Mouse (Mus musculus): ENCODE results near the gene Figla. TPM values are rescaled to one million over a fixed set of nuclear protein-coding genes. Genes with fewer than 3 reads are reported as not detected.
"Not testable (repeated sequence)": the region's sequence is repeated elsewhere in the genome, so short reads cannot be mapped to it uniquely, and the experiment has no call there.

Gene Figla
- total and polyA plus RNA-seq, 2 experiments from 2014 or later = not detected

- peak; percentile 86 for TF ChIP-seq CTCF (IDR thresholded peaks at IDR 0.05; ENCODE audit: low read depth)
- no peak overlapping the region for H3K4me3 ChIP-seq (ENCODE audit: low read depth, low read length)
- no peaks in the 10 kb centered on the region for H3K27me3 ChIP-seq (ENCODE audit: insufficient read depth, low read length)
- no peak overlapping the region for H3K4me2 ChIP-seq (ENCODE audit: low read depth)
- H3K9ac ChIP-seq = no peak overlapping the region
- DNase-seq (peak; percentile 78), ATAC-seq (peak; percentile 60)
- H3K36me3 ChIP-seq (ENCODE audit: insufficient read depth) = no peaks in the 10 kb centered on the region
- no peak overlapping the region for H3K27ac ChIP-seq (ENCODE audit: low read depth, low read length)
- no peaks in the 10 kb centered on the region for H3K9me3 ChIP-seq (ENCODE audit: low read length)
- H3K4me1 ChIP-seq (ENCODE audit: insufficient read depth) = no peaks in the 10 kb centered on the region
- WGBS = 35% methylated on average over 4 of the region's 4 CpGs
Observed at GRCm38 (mm10) chr6:86009980-86010379, 6.0 kb upstream of the Figla start.

GRCm38 (mm10) chr6:86014812-86015211, 1.2 kb upstream of the Figla start:
- ATAC-seq; H3K4me1 ChIP-seq (ENCODE audit: insufficient read depth); H3K36me3 ChIP-seq (ENCODE audit: insufficient read depth); H3K4me3 ChIP-seq (ENCODE audit: low read depth, low read length); H3K9me3 ChIP-seq (ENCODE audit: low read length); H3K9ac ChIP-seq; H3K4me2 ChIP-seq (ENCODE audit: low read depth); DNase-seq; H3K27me3 ChIP-seq (ENCODE audit: insufficient read depth, low read length); H3K27ac ChIP-seq (ENCODE audit: low read depth, low read length): not testable (repeated sequence)
- WGBS = 80% methylated on average over 5 of the region's 5 CpGs

GRCm38 (mm10) chr6:86016793-86017350, 901 bp downstream of the Figla start:
- DNase-seq (no peak), ATAC-seq (no peak)
- no peaks in the 10 kb centered on the region for H3K27me3 ChIP-seq (ENCODE audit: insufficient read depth, low read length)

GRCm38 (mm10) chr6:86019415-86020237, 3.7 kb downstream of the Figla start:
- H3K27me3 ChIP-seq (ENCODE audit: insufficient read depth, low read length) = no peaks in the 10 kb centered on the region
- no peaks in the 10 kb centered on the region for H3K9me3 ChIP-seq (ENCODE audit: low read length)
- WGBS = 71% methylated on average over 4 of the region's 4 CpGs
- H3K4me2 ChIP-seq (ENCODE audit: low read depth) = no peak overlapping the region
- DNase-seq (no peak), ATAC-seq (no peak)
- H3K4me3 ChIP-seq (ENCODE audit: low read depth, low read length) = no peak overlapping the region
- no peak for TF ChIP-seq CTCF (IDR thresholded peaks at IDR 0.05; ENCODE audit: low read depth)
- H3K36me3 ChIP-seq (ENCODE audit: insufficient read depth) = no peaks in the 10 kb centered on the region
- no peaks in the 10 kb centered on the region for H3K4me1 ChIP-seq (ENCODE audit: insufficient read depth)
- no peak overlapping the region for H3K9ac ChIP-seq
- no peak overlapping the region for H3K27ac ChIP-seq (ENCODE audit: low read depth, low read length)

More at GRCm38 (mm10) chr6:86016793-86017350, 901 bp downstream of the Figla start:
- TF ChIP-seq CTCF (IDR thresholded peaks at IDR 0.05; ENCODE audit: low read depth) = no peak
- no peaks in the 10 kb centered on the region for H3K36me3 ChIP-seq (ENCODE audit: insufficient read depth)
- H3K4me1 ChIP-seq (ENCODE audit: insufficient read depth) = no peaks in the 10 kb centered on the region
- no peak overlapping the region for H3K4me2 ChIP-seq (ENCODE audit: low read depth)
- H3K9ac ChIP-seq = no peak overlapping the region
- 83% methylated on average over 23 of the region's 23 CpGs for WGBS
- no peaks in the 10 kb centered on the region for H3K9me3 ChIP-seq (ENCODE audit: low read length)
- no peak overlapping the region for H3K4me3 ChIP-seq (ENCODE audit: low read depth, low read length)
- H3K27ac ChIP-seq (ENCODE audit: low read depth, low read length) = no peak overlapping the region

- Histone ChIP-seq H3K4me1 (ENCODE audit: insufficient read depth) (no peaks in the 10 kb centered on the region), H3K36me3 (ENCODE audit: insufficient read depth) (no peaks in the 10 kb centered on the region), H3K27me3 (ENCODE audit: insufficient read depth, low read length) (no peaks in the 10 kb centered on the region), H3K9me3 (ENCODE audit: low read length) (no peaks in the 10 kb centered on the region), H3K27ac (ENCODE audit: low read depth, low read length) (no peak overlapping the region), H3K9ac (no peak overlapping the region), H3K4me2 (ENCODE audit: low read depth) (no peak overlapping the region), H3K4me3 (ENCODE audit: low read depth, low read length) (no peak overlapping the region)
- peak; percentile 67 for TF ChIP-seq CTCF (IDR thresholded peaks at IDR 0.05; ENCODE audit: low read depth)
- ATAC-seq (no peak), DNase-seq (no peak)
- WGBS = 28% methylated on average over 3 of the region's 3 CpGs
Observed at GRCm38 (mm10) chr6:86020948-86021347, 5.0 kb downstream of the Figla start.

- H3K36me3 ChIP-seq (ENCODE audit: insufficient read depth) = no peaks in the 10 kb centered on the region
- no peaks in the 10 kb centered on the region for H3K27me3 ChIP-seq (ENCODE audit: insufficient read depth, low read length)
- H3K9me3 ChIP-seq (ENCODE audit: low read length) = no peaks in the 10 kb centered on the region
- ATAC-seq (no peak), DNase-seq (no peak)
- no peak for TF ChIP-seq CTCF (IDR thresholded peaks at IDR 0.05; ENCODE audit: low read depth)
- no peak overlapping the region for H3K4me3 ChIP-seq (ENCODE audit: low read depth, low read length)
- H3K4me1 ChIP-seq (ENCODE audit: insufficient read depth) = peaks cover 14% of the 10 kb centered on the region
- WGBS = 87% methylated on average over 8 of the region's 8 CpGs
- H3K27ac ChIP-seq (ENCODE audit: low read depth, low read length) = no peak overlapping the region
- no peak overlapping the region for H3K4me2 ChIP-seq (ENCODE audit: low read depth)
- H3K9ac ChIP-seq = no peak overlapping the region
Observed at GRCm38 (mm10) chr6:86026632-86027292, 10.8 kb downstream of the Figla start.

- H3K4me1 ChIP-seq (ENCODE audit: insufficient read depth) = peaks cover 26% of the 10 kb centered on the region
- no peaks in the 10 kb centered on the region for H3K9me3 ChIP-seq (ENCODE audit: low read length)
- ATAC-seq (peak; percentile 54), DNase-seq (no peak)
- peak overlapping the region; percentile 97 for H3K9ac ChIP-seq
- 62% methylated on average over 2 of the region's 2 CpGs for WGBS
- no peaks in the 10 kb centered on the region for H3K36me3 ChIP-seq (ENCODE audit: insufficient read depth)
- H3K27me3 ChIP-seq (ENCODE audit: insufficient read depth, low read length) = no peaks in the 10 kb centered on the region
- H3K4me3 ChIP-seq (ENCODE audit: low read depth, low read length) = peak overlapping the region; percentile 76
- H3K4me2 ChIP-seq (ENCODE audit: low read depth) = peak overlapping the region; percentile 66
- H3K27ac ChIP-seq (ENCODE audit: low read depth, low read length) = peak overlapping the region; percentile 97
- no peak for TF ChIP-seq CTCF (IDR thresholded peaks at IDR 0.05; ENCODE audit: low read depth)
Observed at GRCm38 (mm10) chr6:86028150-86028549, 12.2 kb downstream of the Figla start.
